Mouse (Mus musculus) stomach, embryonic 14.5 days (tissue): ENCODE measurements around the gene Nudt2. TPM values are rescaled to one million over a fixed set of nuclear protein-coding genes. Genes with fewer than 3 reads are reported as not detected.

Source experiments
- polyA plus RNA-seq: library from polyadenylated mRNA; unstranded; fragments of >200 nt; fragmentation: Nextera tagmentation; extraction: Ambion mirVana; gene quantifications from 2 replicates; pipeline ENCODE4 v1.2.1, GENCODE M21; 2014

Gene Nudt2
- polyA plus RNA-seq, 1 experiment from 2014 or later: 50.6 TPM

Other genes with a start within 250 kb of the Nudt2 start
- 59.9 and 61.3 TPM in 2 replicates for gene Ubap2, start 190.0 kb upstream of the Nudt2 start, polyA plus RNA-seq
- gene Dcaf12, start 150.3 kb upstream of the Nudt2 start, polyA plus RNA-seq: 40.0 and 41.6 TPM in 2 replicates
- 53.6 and 54.8 TPM in 2 replicates for gene Ubap1, start 116.2 kb upstream of the Nudt2 start, polyA plus RNA-seq
- 7.4 and 8.0 TPM in 2 replicates for gene Kif24, start 264 bp upstream of the Nudt2 start, polyA plus RNA-seq
- 4.6 and 4.8 TPM in 2 replicates for gene AI464131, start 37.9 kb downstream of the Nudt2 start, polyA plus RNA-seq
- gene 1110017D15Rik, start 52.2 kb downstream of the Nudt2 start, polyA plus RNA-seq: 0.98 and 1.8 TPM in 2 replicates
- gene Fam219a, start 104.4 kb downstream of the Nudt2 start, polyA plus RNA-seq: 3.9 and 4.0 TPM in 2 replicates
- gene Dnaic1, start 104.6 kb downstream of the Nudt2 start, polyA plus RNA-seq: 4.8 TPM in 2 replicates
- 30.7 and 30.9 TPM in 2 replicates for gene Enho, start 175.2 kb downstream of the Nudt2 start, polyA plus RNA-seq
- gene Cntfr, start 231.9 kb downstream of the Nudt2 start, polyA plus RNA-seq: 9.3 and 11.3 TPM in 2 replicates
- gene Il11ra1, start 234.8 kb downstream of the Nudt2 start, polyA plus RNA-seq: 162 TPM in 2 replicates
- gene Rpp25l, start 248.4 kb downstream of the Nudt2 start, polyA plus RNA-seq: 65.3 and 71.5 TPM in 2 replicates